In the genomic region with DNA sequence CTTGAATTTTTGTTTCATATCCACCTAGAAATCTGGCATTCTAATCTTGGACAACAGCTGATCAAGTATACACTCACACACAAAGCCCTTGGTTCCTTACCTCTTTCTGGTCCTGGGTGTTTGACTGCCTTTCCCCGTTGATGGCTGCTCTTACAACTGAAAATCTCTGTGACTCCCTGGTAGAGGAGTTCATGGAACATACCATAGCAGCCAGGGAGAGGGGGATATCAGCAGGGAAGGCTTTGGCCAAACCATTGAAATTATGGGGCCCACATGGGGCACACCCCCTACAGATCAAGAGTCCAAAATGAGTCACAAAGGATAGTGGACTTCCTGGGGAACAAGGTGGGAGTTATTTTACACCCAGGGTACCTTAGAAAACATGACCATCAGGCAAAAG, we compare ENCODE assay signal across 1 mouse cellular context.
TF ChIP-seq lines count a peak whose summit lies in the region.

Gene Tcp11x2, minus strand, starts transcription at position 158 of the 400 bp plus-strand sequence.

TF ChIP-seq in CH12.LX, 34 proteins besides CTCF, POLR2A, EP300 and RAD21 (continued from another document):
- TF ChIP-seq RCOR1 (conservative IDR thresholded peaks at IDR 0.05; ENCODE audit: low read depth, low read length): no peak
- peak; percentile 91 for TF ChIP-seq TBP (conservative IDR thresholded peaks at IDR 0.05; ENCODE audit: low read depth, low read length)
- peak; percentile 69 for TF ChIP-seq IRF4 (IDR thresholded peaks at IDR 0.05; ENCODE audit: low read depth, low read length)
- no peak for TF ChIP-seq PAX5 (IDR thresholded peaks at IDR 0.05; ENCODE audit: low read length)
- peak; percentile 65 for TF ChIP-seq HCFC1 (IDR thresholded peaks at IDR 0.05; ENCODE audit: low read depth, low read length)
- TF ChIP-seq SIN3A (IDR thresholded peaks at IDR 0.05; ENCODE audit: low read length): peak; percentile 68
- TF ChIP-seq NELFE (IDR thresholded peaks at IDR 0.05; ENCODE audit: low read depth, low read length): peak; percentile 84
